Mouse (Mus musculus) left cerebral cortex, postnatal 4 days (tissue): ENCODE data around the gene Fsd1l. TPM values are rescaled to one million over a fixed set of nuclear protein-coding genes. Genes with fewer than 3 reads are reported as not detected.
A peak's percentile ranks its signal among the peaks of the same experiment; 100 is the strongest.
"Not testable (repeated sequence)": the region's sequence is repeated elsewhere in the genome, so short reads cannot be mapped to it uniquely, and the experiment has no call there.

Experiments
- DNase-seq: peaks from one replicate; pipeline ENCODE4 v3.0.0-alpha.2; 2022
- intact Hi-C: fragments of 180-260 bp; cut with DNase I; formaldehyde crosslinking; loops from one replicate; pipeline ENCODE4 v1.15.1; 2025
- total RNA-seq, 2 experiments: library from RNA; stranded (reverse); gene quantifications; 2 replicates each; pipeline ENCODE4 v1.2.3; 2021

Fsd1l gene
- total RNA-seq, 2 experiments from 2014 or later, result 71.5 to 80.9 TPM

DNA sequence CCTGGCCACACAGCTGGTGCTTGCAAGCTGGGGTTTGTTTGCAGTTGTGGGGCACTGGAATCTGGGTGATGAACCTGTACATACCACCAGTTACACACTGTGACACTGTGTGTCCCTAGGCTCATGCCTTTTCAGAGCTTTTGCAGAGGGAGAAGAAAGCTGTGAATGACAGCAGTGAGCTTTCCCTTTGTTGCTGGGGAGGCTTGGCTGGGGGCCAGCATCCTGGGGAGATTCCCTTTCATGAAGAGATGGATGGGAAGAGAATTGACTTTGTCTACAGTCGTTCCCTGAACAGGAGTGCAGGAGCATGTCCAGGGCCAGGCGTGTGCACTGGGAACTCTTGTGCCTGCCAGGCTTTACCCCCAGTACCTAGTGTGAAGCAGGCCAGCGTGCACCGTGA, 6.5 kb upstream of the Fsd1l start:
- peak; percentile 85 for DNase-seq
- intact Hi-C loops, result no loop called here

DNA sequence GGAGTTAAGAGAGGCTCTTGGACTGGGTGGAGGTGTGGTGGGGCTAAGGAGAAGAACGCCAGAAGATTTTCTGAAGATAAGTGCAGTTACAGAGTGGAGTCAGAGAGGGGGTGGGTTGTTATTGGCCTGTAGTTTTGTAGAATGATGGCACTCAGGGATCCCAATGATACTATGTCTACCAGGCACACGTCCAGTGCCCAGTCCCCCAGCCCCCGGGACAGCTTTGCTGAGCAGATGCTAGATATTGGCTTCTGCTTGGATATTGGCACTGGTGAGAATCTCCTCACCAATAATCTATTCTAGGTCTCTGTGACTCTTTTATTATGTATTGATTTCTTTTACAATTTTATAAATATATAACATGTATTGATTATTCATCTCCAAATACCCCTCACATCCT, 6.0 kb upstream of the Fsd1l start:
- intact Hi-C loops, result no loop called here
- DNase-seq, result no peak

DNA sequence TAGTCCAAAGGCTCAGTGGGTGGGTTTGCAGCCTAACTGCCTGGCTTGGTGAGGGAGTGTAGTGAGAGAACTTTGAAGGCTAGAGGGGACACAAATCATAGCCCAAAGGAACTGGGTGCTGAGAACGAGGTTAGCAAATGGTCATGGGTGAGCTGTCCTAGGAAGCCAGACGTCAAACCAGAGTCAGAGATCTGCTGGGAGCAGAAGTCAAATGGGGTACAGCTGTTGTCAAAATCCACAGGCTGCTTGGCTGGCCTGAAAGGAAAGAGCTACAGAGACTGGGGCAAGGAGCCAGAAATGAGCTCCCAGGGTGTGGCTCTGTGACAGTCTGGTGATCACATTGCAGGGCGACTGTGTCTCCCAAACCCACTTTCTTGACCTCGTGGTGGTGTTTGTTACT, 2.3 kb upstream of the Fsd1l start:
- intact Hi-C loops, result no loop called here
- peak; percentile 65 for DNase-seq

GRCm38 (mm10) chr4:53630963-53631315, 332 bp upstream of the Fsd1l start:
- intact Hi-C loops, result no loop called here
- DNase-seq, result no peak

DNA sequence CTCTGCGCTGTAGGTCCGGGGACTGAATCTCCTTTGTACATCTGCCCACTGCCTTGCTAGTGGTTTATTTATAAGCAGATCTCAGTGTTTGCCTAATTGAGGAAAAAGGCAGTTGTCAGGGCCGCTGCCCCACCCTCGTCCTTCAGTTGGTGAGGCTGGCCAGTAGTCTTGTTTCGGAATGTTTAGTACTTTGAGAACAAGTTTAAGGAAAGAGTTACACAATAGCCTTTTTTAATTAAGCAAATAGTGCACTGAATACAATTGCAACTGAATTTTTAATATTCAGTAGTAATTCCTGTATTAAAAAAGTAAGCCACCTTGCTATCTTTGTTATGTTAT, 709 bp downstream of the Fsd1l start:
- intact Hi-C loops, result no loop called here
- no peak for DNase-seq

DNA sequence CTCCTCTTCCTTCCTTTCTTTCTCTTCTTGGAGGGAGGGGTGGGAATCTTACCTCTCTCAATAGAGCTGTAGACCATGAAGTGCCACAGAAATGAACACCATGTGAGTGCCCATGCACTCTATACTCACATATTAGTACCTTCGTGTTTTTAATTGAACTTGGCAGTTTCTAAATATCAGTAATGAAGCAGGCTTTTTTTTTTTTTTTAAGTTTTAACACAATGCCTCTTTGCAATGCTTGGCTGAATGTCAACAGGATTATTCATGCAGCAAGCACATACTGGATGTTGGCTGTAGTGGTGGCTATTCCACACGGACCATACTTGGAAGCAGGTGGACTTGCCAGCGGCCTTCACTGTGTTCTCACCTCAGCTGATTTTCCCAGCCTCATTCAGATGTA, 4.1 kb downstream of the Fsd1l start:
- no peak for DNase-seq
- intact Hi-C loops, result no loop called here

DNA sequence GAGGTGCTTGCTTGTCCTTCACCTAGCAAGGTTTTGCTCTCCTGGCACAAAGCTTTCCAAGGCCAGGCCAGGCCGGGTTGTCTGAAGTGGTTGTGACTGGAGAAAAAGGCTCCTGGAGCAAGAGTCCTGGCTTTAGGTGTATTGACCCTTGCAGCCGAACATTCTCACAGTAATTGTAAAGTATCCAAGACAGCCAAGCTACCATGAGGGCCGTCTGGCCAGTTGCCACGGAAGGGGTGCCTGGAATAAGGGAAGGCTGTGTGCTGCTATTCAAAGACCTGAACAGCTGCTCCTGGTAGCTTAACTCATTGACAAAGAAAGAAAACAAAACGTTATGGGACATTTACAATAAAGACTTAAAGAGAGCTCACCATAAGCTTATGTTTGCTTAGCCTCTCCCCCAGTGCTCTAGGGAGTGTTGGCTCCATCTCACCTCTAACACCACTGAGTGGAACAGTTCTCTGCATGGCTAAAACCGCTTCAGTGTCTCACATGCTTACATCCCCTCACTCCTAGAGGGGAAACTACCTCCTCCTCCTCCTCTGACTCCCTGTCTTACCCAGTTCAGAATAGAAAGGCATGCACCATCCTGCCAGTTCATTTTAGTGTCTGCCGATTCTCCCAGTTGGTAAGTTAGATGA, 6.1 kb downstream of the Fsd1l start:
- DNase-seq, result peak; percentile 48
- intact Hi-C loops, result no loop called here

GRCm38 (mm10) chr4:53638549-53639123, 7.4 kb downstream of the Fsd1l start:
- intact Hi-C loops, result no loop called here
- DNase-seq, result no peak

- no peak for DNase-seq
- intact Hi-C loops, result no loop called here
Observed at GRCm38 (mm10) chr4:53658029-53658428, 26.8 kb downstream of the Fsd1l start.

DNA sequence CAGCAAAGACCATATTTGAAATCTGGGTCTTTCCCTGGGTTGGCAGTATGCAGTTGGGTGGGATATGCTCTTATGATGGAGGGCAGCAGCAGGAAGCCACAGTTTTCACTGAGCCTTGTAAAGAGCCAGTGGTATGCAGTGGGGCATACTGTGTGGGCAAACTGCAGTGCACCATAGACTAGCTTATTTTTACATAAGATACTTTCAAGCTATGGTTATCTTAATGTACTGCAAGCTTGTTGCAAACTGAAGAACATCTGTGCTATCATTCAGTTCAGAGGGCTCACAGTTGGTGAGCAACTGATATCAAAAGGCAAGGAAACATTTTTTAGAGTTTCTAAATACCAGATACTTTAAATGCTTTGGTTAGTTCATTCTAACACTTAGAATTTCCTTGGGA, 29.4 kb downstream of the Fsd1l start:
- intact Hi-C loops, result no loop called here
- no peak for DNase-seq

DNA sequence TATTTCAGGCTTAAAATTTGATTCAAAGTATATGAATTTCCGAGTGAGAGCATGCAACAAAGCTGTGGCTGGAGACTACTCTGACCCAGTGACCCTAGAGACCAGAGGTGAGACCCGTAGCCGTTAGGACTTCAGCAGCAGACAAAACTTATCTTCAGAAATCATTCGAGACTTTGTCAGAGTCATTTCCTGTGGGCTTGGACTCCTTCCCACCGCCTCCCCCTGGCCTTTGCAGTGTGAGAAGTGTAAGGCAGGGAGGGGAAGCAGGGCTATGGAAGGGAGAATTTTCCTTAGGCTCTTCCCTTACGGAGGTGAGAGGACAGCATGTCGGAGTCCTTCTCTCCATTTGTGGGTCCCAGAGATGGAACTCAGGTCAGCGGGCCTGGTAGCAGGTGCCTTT, 50.8 kb downstream of the Fsd1l start:
- intact Hi-C loops, result no loop called here
- no peak for DNase-seq

DNA sequence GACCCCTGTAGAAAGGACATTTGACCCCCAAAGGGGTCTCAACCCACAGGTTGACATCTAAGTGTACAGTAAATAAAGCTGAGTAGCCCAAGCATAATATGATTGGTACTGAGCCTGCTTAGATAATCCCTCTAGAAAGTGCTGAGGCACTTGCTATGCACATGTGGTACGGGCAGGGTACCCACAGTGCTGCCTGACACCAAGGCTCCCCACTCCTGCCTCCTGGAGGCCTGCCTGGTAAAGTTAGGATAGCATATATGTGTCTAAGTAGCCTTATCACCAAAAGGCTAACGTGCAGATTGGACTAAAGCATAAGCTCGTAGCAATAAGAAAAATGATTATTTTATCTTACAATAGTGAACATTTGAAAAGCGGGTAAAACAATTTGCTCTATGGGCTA, 57.7 kb downstream of the Fsd1l start:
- no peak for DNase-seq
- intact Hi-C loops, result no loop called here

DNA sequence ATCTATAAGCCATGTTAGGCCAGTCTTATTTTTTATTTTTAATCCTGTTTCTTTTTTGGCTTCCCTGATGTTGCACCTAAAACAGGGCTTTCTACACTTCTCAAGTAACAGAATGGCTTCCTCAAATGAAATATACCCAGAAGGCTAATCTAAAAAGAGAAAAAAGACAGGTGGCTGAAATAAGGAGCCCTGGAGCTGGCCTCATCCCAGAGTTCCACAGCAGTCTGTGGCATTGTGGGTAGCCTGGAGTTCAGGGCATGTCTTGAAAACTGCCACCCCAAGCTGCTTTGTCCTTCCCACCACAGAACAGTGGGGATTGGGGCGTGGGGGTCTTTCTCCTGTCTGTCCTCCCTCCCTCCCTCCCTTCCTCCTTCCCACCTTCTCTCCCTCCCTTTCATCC, 60.1 kb downstream of the Fsd1l start:
- intact Hi-C loops, result no loop called here
- DNase-seq, result no peak

- DNase-seq, intact Hi-C loops: not testable (repeated sequence)
Observed at GRCm38 (mm10) chr4:53709166-53709565, 77.9 kb downstream of the Fsd1l start.

DNA sequence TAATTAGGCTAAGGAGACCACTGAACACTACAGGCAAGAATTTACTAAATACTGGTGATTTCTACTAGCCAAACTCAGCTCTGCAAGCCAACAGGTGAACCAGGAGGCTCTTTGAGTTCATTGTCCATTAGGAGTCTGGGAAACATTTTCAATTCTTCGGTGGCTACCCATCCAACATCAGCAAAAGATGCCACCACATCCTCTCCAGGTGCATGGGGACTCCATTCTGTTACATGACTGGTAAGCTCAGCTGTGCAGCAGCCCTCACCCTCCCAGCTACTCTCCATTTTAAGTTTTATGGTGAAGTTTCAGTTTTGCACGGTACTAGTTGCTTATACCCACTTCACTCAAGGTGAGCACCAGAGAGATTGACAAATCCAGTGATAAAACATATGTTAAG, 78.8 kb downstream of the Fsd1l start:
- intact Hi-C loops, result no loop called here
- DNase-seq, result no peak

- DNase-seq, result no peak
- intact Hi-C loops, result no loop called here
Observed at GRCm38 (mm10) chr4:53710555-53711328, 79.5 kb downstream of the Fsd1l start.

DNA sequence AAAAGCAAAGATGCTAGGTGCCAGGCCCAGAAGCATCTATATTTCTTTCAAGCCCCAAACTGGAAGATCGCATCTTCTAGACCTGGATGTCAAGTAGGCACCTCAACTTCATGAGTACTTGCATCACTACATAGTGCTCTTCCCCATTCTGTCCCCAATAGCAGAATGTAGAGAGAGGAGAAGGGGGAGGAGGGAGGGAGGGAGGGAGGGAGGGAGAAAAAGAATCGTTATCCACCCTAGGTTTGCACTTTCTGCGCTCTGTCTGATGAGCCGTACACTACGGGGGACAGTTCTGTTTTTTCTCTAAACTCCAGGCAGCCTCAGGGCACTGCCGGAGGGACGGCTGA, 82.4 kb downstream of the Fsd1l start, which contains the start of gene Fktn:
Gene Fktn, plus strand, starts transcription at position 295 of the 347 bp plus-strand sequence.
- intact Hi-C loops, result no loop called here
- no peak for DNase-seq

DNA sequence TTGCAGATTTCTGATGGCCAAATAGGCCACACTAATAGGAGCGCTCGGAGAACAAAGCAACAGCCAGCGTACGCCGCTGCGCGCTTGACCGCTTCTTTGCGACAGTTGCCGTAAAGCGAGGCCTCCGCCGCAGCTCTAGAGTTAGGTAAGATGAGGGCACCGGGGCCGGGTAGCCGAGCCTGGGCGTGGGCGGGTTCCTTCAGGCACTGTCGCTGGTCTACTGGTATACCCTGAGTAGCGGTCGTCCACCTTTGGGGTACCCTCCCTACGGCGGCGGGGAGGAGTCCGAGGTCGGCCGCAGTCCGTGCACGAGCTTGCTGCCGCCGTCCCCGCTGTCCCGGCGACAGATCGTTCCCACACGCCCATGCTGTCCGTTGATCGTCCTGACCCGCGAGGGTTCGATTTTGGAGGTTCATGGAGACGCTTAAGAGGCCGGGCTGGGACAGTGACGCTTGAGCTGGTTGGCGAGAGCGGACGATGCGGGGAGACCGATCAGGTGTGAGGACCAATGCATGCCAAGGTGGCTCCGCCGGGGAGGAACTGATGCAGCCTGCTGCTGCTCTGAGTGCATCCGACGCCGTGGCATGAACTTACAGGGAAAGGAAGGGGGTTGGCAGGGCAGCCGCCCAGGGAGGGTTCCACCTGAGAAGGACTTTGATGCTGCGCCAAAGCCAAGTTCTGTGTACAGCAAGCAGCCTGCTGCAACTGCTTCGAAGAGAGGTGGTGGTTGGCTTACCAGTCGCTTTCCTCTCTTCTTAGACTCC, 83.0 kb downstream of the Fsd1l start:
- intact Hi-C loops, result no loop called here
- peak; percentile 93 for DNase-seq

DNA sequence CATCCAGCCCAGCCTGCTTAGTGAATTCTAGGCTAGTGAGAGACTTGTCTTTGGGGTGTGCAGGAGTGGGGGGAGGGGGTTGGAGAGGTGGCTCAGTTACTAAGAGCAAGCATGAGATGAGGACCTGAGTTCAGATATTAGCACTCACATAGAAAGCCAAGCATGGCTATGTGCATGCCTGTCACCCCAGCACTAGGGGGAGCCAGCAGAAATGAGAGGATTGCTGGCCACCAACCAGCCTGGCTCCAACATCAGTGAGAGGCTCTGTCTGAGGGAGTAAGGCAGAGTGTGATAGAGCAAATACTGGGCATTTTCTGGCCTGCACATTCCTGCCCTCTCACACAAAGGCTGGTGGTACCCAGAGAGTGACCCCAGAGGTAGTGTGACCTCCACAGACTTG, 84.7 kb downstream of the Fsd1l start:
- intact Hi-C loops, result no loop called here
- no peak for DNase-seq

- DNase-seq, result no peak
- intact Hi-C loops, result no loop called here
Observed at GRCm38 (mm10) chr4:53717546-53717945, 86.3 kb downstream of the Fsd1l start.

DNA sequence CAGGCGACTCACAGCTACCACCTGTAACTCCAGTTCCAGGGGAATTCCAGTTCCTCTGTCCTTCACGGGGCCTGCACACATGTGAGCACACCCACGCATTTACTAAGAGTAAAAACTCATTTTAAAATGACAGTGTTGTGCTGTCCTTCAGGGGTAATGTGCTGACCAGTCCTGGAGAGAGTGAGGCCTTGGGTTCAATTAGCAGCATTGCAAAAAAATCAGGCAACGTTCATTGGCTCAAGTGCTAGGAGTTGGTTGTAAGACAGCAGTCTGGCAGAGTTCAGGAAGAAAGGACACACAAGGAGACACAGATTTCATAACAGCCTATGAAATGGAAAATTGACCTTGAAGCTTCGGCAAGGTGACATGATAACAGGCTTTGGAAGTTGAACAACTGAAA, 87.0 kb downstream of the Fsd1l start:
- intact Hi-C loops, result no loop called here
- DNase-seq, result no peak

DNA sequence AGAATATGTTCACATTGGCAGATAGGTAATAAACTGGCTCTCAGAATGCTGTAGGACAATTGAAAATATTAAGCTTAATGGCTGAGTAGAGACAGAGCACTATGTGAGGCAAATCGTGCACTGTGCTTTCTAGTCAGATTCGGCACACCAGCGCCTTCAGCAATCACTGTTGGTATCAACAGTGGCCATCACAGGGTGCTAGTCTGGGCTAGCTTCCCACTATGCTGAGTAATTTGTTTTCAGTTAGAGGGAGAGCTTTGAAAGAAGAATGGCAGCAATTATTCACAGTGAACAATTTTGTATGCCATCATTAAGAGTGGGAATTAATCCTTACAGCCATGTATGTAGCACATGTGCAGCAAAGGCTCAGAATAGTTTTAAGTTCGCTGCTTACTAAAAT, 91.2 kb downstream of the Fsd1l start:
- intact Hi-C loops, result no loop called here
- no peak for DNase-seq
